Mouse (Mus musculus): ENCODE data around the gene Yeats2. TPM values are rescaled to one million over a fixed set of nuclear protein-coding genes. Genes with fewer than 3 reads are reported as not detected.

Yeats2 gene
- polyA plus RNA-seq, 1 experiment from 2014 or later = 37.6 TPM

GRCm38 (mm10) chr16:20196962-20197361, 56.1 kb downstream of the Yeats2 start:
- Histone ChIP-seq H3K27me3 (no peaks in the 10 kb centered on the region), H3K36me3 (peaks cover 93% of the 10 kb centered on the region), H3K4me1 (no peaks in the 10 kb centered on the region), H3K4me3 (replicated peaks) (no peak overlapping the region), H3K9me3 (replicated peaks) (no peaks in the 10 kb centered on the region), H3K4me2 (no peak overlapping the region), H3K9ac (no peak overlapping the region), H3K27ac (no peak overlapping the region)
- ATAC-seq (replicated peaks; ENCODE audit: low FRiP score) = no peak
- 93% methylated on average over 5 of the region's 5 CpGs for WGBS

GRCm38 (mm10) chr16:20199501-20200201, 58.8 kb downstream of the Yeats2 start:
- 82% methylated on average over 5 of the region's 5 CpGs for WGBS
- no peaks in the 10 kb centered on the region for H3K27me3 ChIP-seq
- H3K9ac ChIP-seq = no peak overlapping the region
- no peak for ATAC-seq (replicated peaks; ENCODE audit: low FRiP score)
- H3K9me3 ChIP-seq (replicated peaks) = no peaks in the 10 kb centered on the region
- H3K4me1 ChIP-seq = no peaks in the 10 kb centered on the region
- H3K36me3 ChIP-seq = peaks cover 89% of the 10 kb centered on the region
- H3K27ac ChIP-seq = no peak overlapping the region
- H3K4me3 ChIP-seq (replicated peaks) = no peak overlapping the region
- no peak overlapping the region for H3K4me2 ChIP-seq

GRCm38 (mm10) chr16:20213591-20214226, 72.8 kb downstream of the Yeats2 start:
- WGBS = 85% methylated on average over 3 of the region's 3 CpGs
- Histone ChIP-seq H3K4me3 (replicated peaks) (no peak overlapping the region), H3K36me3 (peaks cover 94% of the 10 kb centered on the region), H3K4me1 (no peaks in the 10 kb centered on the region), H3K27ac (no peak overlapping the region), H3K27me3 (no peaks in the 10 kb centered on the region), H3K9me3 (replicated peaks) (no peaks in the 10 kb centered on the region), H3K9ac (no peak overlapping the region), H3K4me2 (no peak overlapping the region)
- ATAC-seq (replicated peaks; ENCODE audit: low FRiP score) = no peak

GRCm38 (mm10) chr16:20222726-20223125, 81.9 kb downstream of the Yeats2 start:
- Histone ChIP-seq H3K9me3 (replicated peaks) (no peaks in the 10 kb centered on the region), H3K9ac (no peak overlapping the region), H3K27me3 (no peaks in the 10 kb centered on the region), H3K36me3 (peaks cover 91% of the 10 kb centered on the region), H3K4me2 (no peak overlapping the region), H3K4me1 (no peaks in the 10 kb centered on the region), H3K4me3 (replicated peaks) (no peak overlapping the region), H3K27ac (no peak overlapping the region)
- WGBS = 98% methylated on average over 6 of the region's 6 CpGs
- ATAC-seq (replicated peaks; ENCODE audit: low FRiP score) = no peak

GRCm38 (mm10) chr16:20226676-20227075, 85.8 kb downstream of the Yeats2 start:
- Histone ChIP-seq H3K4me2 (no peak overlapping the region), H3K4me1 (no peaks in the 10 kb centered on the region), H3K27me3 (no peaks in the 10 kb centered on the region), H3K36me3 (peaks cover 91% of the 10 kb centered on the region), H3K9ac (no peak overlapping the region), H3K9me3 (replicated peaks) (no peaks in the 10 kb centered on the region), H3K27ac (no peak overlapping the region), H3K4me3 (replicated peaks) (no peak overlapping the region)
- 95% methylated on average over 4 of the region's 4 CpGs for WGBS
- ATAC-seq (replicated peaks; ENCODE audit: low FRiP score) = no peak

- no peak overlapping the region for H3K27ac ChIP-seq
- no peak for ATAC-seq (replicated peaks; ENCODE audit: low FRiP score)
- no peaks in the 10 kb centered on the region for H3K27me3 ChIP-seq
- H3K9me3 ChIP-seq (replicated peaks) = no peaks in the 10 kb centered on the region
- peaks cover 87% of the 10 kb centered on the region for H3K36me3 ChIP-seq
- no peak overlapping the region for H3K9ac ChIP-seq
- no peak overlapping the region for H3K4me3 ChIP-seq (replicated peaks)
- H3K4me2 ChIP-seq = no peak overlapping the region
- no peaks in the 10 kb centered on the region for H3K4me1 ChIP-seq
- 77% methylated on average over 6 of the region's 6 CpGs for WGBS
Observed at GRCm38 (mm10) chr16:20227504-20227903, 86.6 kb downstream of the Yeats2 start.

- H3K4me1 ChIP-seq = no peaks in the 10 kb centered on the region
- ATAC-seq (replicated peaks; ENCODE audit: low FRiP score) = no peak
- no peak overlapping the region for H3K9ac ChIP-seq
- H3K9me3 ChIP-seq (replicated peaks) = no peaks in the 10 kb centered on the region
- no peak overlapping the region for H3K4me2 ChIP-seq
- peaks cover 86% of the 10 kb centered on the region for H3K36me3 ChIP-seq
- 92% methylated on average over 5 of the region's 5 CpGs for WGBS
- no peak overlapping the region for H3K4me3 ChIP-seq (replicated peaks)
- no peak overlapping the region for H3K27ac ChIP-seq
- no peaks in the 10 kb centered on the region for H3K27me3 ChIP-seq
Observed at GRCm38 (mm10) chr16:20228167-20228566, 87.3 kb downstream of the Yeats2 start.

- 54% methylated on average over 4 of the region's 4 CpGs for WGBS
- Histone ChIP-seq H3K27ac (no peak overlapping the region), H3K9me3 (replicated peaks) (no peaks in the 10 kb centered on the region), H3K36me3 (peaks cover 42% of the 10 kb centered on the region), H3K4me3 (replicated peaks) (no peak overlapping the region), H3K4me1 (0 out of 2 replicates have a peak, but pooled peaks cover 5% of the 10 kb centered on the region), H3K9ac (no peak overlapping the region), H3K4me2 (no peak overlapping the region), H3K27me3 (no peaks in the 10 kb centered on the region)
- no peak; the same call in 1 of the 2 replicates for ATAC-seq (replicated peaks; ENCODE audit: low FRiP score)
Observed at GRCm38 (mm10) chr16:20234406-20234805, 93.5 kb downstream of the Yeats2 start.

- no peaks in the 10 kb centered on the region for H3K9me3 ChIP-seq (replicated peaks)
- no peak overlapping the region for H3K9ac ChIP-seq
- peaks cover 15% of the 10 kb centered on the region for H3K36me3 ChIP-seq
- H3K4me3 ChIP-seq (replicated peaks) = no peak overlapping the region
- H3K27ac ChIP-seq = no peak overlapping the region
- H3K4me1 ChIP-seq = peaks cover 17% of the 10 kb centered on the region; the same call in 1 of the 2 replicates
- WGBS = 70% methylated on average over 4 of the region's 4 CpGs
- H3K27me3 ChIP-seq = 0 out of 2 replicates have a peak, but pooled peaks cover 7% of the 10 kb centered on the region
- ATAC-seq (replicated peaks; ENCODE audit: low FRiP score) = peak; percentile 52
- no peak overlapping the region for H3K4me2 ChIP-seq
Observed at GRCm38 (mm10) chr16:20237426-20237825, 96.6 kb downstream of the Yeats2 start.

GRCm38 (mm10) chr16:20238646-20239045, 97.8 kb downstream of the Yeats2 start:
- no peak for ATAC-seq (replicated peaks; ENCODE audit: low FRiP score)
- no peak overlapping the region for H3K27ac ChIP-seq
- WGBS = 90% methylated on average over 4 of the region's 4 CpGs
- no peak overlapping the region for H3K4me2 ChIP-seq
- H3K9me3 ChIP-seq (replicated peaks) = no peaks in the 10 kb centered on the region
- H3K4me1 ChIP-seq = peaks cover 17% of the 10 kb centered on the region; the same call in 1 of the 2 replicates
- H3K27me3 ChIP-seq = 0 out of 2 replicates have a peak, but pooled peaks cover 7% of the 10 kb centered on the region
- H3K4me3 ChIP-seq (replicated peaks) = no peak overlapping the region
- H3K9ac ChIP-seq = no peak overlapping the region
- peaks cover 5% of the 10 kb centered on the region for H3K36me3 ChIP-seq

GRCm38 (mm10) chr16:20240468-20241414, 99.9 kb downstream of the Yeats2 start, which contains the start of gene Map6d1:
Gene Map6d1, minus strand, starts transcription at chr16:20241358.
- Histone ChIP-seq H3K4me2 (peak within 1 kb of the TSS; percentile 97), H3K27ac (no peak within 1 kb of the TSS), H3K4me1 (peaks cover 12% of the 10 kb centered on the region; the same call in 1 of the 2 replicates), H3K27me3 (0 out of 2 replicates have a peak, but pooled peaks cover 7% of the 10 kb centered on the region), H3K9ac (peak within 1 kb of the TSS; percentile 61), H3K4me3 (replicated peaks) (peak within 1 kb of the TSS; percentile 76), H3K9me3 (replicated peaks) (no peaks in the 10 kb centered on the region), H3K36me3 (no peaks in the 10 kb centered on the region)
- WGBS = under 1% methylated on average over 81 of the region's 90 CpGs
- ATAC-seq (replicated peaks; ENCODE audit: low FRiP score) = peak; percentile 82
